Mouse (Mus musculus) urinary bladder, postnatal 25 days (tissue): ENCODE results near the gene Man2a1.

Experiments used
- DNase-seq: peaks from one replicate; pipeline ENCODE4 v3.0.0; 2022; ENCODE audit warnings: low spot score

Man2a1 gene

DNA sequence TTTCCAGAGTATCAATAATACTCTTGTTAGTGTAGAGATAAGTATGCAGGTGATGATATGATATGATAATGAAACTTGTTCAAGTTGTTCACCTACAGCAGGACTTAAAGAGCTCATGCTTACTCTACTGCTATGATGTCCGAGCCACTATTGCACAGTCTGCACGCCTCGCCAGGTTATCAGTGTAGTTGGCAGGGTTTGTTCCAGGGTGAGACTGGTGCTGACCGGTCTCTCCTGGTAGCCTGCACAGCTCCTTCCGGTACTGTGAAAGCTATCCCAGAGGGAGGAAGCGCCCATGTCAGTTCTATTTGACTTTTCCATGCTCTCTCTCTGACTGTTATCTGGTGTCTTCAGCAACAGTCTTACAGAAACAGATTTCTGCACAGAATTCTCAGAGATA, 107.0 kb downstream of the Man2a1 start:
- DNase-seq, result no peak

- no peak for DNase-seq
These were observed 115.8 kb downstream of the Man2a1 start for GRCm38 (mm10) chr17:64716318-64716717.

DNA sequence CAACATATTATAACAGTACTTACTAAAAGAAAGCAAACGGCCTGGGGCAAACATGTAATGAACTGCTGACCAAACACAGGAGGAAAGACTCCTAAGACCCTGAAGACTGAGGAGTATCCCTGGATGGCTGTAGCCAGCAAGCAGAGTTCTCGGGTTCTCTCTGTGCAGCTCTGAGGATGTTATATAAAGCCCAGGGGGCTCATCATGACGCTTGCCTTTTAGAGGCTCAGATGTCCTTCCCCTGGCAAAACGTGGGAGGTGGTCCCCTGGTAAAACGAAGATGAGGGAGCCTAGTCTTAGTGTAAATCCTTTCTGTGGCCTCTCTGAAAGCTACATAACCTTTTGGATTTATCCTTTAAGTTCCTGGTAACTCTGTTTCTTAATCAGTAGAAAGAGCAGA, 119.2 kb downstream of the Man2a1 start:
- no peak for DNase-seq

GRCm38 (mm10) chr17:64721112-64721511, 120.6 kb downstream of the Man2a1 start:
- DNase-seq, result no peak

GRCm38 (mm10) chr17:64723162-64723561, 122.6 kb downstream of the Man2a1 start:
- DNase-seq, result no peak

DNA sequence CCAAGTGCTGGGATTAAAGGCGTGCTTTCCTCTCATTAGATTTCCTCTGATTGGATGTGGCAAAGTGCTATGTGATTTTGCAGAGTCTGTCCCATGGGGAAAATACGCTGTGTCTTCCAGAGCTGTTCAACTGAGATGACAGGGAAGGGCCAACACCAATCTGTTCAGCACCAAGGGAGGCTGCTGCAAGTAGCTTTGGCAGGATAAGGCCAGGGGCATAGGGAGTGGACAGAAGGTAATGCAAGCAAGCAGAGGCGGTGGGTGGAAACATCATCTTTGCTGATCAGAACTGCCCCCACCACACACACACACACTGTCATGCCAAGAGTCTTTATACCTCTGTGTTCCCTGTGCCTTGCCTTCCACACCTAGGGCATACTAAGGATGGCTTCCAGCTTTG, 124.7 kb downstream of the Man2a1 start:
- DNase-seq, result no peak

GRCm38 (mm10) chr17:64726032-64726431, 125.5 kb downstream of the Man2a1 start:
- no peak for DNase-seq

GRCm38 (mm10) chr17:64735492-64735891, 135.0 kb downstream of the Man2a1 start:
- no peak for DNase-seq

DNA sequence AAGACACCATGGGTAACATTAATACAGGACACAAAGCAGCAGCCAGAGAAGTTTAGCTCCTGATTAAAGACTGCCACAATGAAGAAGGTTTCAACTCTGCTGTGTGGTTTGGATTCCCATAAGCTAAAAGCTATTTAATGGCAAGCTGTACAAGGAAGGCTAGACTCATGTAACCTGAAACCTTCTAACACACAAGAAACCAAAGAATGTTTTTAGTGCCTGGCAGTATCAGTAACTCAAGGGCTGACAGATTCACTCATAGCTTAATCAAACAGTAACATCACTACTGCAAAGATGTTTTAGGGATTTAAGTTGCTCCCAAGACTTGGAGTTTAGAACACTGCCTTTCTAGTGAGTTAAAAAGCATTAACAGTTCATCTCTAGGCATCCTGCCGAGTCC, 137.4 kb downstream of the Man2a1 start:
- DNase-seq, result no peak

DNA sequence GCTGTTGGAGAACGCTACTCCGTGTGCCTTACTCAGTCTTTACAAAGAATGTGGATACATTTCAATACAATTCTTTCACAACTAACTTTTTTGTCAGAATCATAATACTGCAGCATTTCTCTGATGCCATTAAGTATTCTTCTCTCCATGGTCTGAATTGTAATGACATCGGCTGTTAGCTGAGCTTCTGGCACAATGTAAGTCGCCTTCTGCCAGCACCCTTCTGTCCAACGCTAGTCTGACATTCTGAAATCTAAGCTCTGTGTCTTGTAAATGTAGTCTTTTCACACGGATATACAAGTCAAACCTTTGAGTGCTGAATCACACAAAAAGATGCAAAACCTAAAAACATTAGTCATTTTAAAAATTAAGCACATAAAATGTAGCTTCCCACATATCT, 138.6 kb downstream of the Man2a1 start:
- DNase-seq, result no peak

GRCm38 (mm10) chr17:64742715-64743605, 142.4 kb downstream of the Man2a1 start:
- no peak for DNase-seq

GRCm38 (mm10) chr17:64743606-64744300, 143.2 kb downstream of the Man2a1 start:
- DNase-seq, result no peak

DNA sequence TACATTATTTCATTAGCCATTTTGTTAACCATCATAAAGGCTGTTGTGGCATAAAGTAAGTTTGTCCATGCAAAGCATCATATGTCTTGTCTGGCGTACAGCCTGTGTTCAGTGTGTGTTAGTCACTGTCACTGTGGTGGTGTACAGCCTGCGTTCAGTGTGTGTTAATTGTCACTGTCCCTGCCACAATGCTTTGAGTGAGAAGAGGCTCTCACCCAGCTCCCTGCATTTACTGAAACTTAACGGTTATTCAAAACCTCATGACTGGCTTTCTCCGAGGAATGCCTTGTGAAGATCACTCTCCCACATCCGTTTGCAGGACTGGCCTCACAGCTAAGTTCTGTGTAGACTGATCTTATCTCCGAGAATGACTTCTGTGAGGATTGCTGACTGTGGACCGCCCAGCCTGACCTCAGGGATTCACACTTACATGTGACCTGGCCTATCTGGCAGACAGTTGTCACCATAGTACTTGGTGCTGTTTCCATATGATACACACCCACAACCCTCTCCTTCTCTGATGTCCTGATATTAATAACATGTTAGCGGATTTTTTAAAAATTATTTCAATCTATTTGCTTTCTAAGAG, 146.2 kb downstream of the Man2a1 start:
- DNase-seq, result no peak

- DNase-seq, result no peak
These were observed 146.9 kb downstream of the Man2a1 start for GRCm38 (mm10) chr17:64747461-64747860.

DNA sequence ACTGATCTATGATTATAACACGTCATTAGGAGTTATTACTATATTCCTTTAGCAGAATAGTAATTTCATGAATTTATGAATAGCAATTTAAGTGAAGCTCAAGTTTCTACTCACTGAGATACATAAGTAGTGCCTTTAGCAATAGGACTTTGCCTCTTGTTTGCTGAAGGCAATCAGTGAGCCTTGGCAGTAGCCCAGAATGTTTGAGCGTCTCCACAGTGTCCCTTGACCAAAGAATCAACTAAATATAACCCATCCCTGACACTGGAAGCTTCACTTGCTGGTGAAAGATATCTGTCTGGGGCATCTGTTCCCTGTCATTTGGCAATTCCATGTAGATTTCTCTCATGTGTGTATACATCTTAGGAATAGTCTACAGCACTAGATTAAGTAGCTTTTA, 147.6 kb downstream of the Man2a1 start:
- no peak for DNase-seq

DNA sequence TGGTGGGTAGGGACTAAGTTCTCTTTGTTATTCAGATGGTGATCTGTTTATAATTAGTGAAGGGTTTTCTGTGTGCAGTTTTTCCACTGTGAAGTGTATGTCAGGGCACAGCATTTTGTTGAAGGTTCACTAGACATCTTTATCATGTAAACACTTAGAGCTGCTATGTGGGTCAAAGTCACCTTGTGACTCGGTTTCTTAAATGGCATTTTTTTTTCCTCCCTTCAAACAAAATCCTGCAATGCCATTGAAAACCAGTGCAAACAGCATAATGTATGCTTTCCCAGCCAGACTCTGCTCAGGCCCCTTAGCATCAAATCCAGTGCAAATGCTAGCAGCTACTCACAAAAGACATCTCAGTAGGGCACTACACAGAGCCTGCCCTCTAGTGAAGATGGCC, 148.6 kb downstream of the Man2a1 start:
- DNase-seq, result no peak

GRCm38 (mm10) chr17:64751249-64751648, 150.7 kb downstream of the Man2a1 start:
- DNase-seq, result no peak

- DNase-seq, result no peak
These were observed 151.8 kb downstream of the Man2a1 start for GRCm38 (mm10) chr17:64752126-64753019.

GRCm38 (mm10) chr17:64753507-64753906, 153.0 kb downstream of the Man2a1 start:
- no peak for DNase-seq

DNA sequence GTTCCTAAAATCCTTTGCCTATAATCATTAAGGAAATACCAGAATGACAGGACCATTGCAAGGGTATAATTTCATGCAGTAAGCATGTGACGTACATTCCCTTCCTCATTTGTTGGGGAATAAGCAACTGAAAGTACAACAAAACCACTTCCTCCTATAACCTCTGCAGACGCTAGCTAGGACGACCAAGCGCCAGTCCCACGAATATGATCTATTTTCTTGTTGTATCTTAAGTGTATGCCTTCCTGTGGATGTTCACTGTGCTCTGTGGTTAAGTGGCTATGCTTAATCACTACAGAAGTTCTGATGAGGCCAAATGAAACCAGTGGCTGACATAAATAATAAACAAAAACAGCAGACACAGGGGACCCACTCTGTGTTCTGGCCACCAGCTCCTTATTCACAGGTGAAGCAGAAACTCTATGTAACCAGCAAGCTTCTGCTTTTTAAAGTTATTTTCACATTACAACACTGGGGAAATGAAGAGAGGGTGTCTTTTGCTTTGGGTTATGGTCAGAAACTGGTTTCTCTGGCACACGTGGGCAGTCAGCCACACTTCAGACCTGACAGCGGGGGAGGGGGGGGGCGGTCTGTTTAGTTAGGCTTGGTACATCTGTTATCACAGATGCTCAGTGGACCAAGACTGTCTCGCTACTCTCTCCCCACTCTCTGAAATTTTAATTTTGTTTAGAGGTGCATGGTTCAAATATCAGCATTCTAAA, 153.8 kb downstream of the Man2a1 start:
- no peak for DNase-seq

DNA sequence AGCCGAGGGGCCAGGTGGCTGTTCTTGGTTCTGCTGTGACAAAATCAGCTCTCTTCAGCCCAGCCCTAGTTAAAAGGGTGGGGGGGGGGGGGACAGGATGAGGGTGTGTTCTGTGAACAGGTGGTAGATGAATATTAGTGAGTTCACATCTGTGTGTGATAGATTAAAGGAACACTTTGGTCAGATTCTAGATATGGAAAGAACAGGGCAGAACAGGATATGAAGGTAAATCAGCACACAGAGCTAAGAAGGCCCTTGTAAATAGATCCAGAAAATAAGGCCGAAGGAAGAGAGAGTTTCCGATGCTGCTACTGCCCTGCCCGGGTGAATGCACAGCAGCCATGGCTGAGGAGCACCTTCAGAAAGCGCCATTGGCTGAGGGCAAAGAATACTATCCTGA, 154.7 kb downstream of the Man2a1 start:
- no peak for DNase-seq
